Mouse (Mus musculus) kidney, adult 11 months (tissue): ENCODE measurements around the gene Cd300ld4.
A peak's percentile ranks its signal among the peaks of the same experiment; 100 is the strongest.
"Not testable (repeated sequence)": the region's sequence is repeated elsewhere in the genome, so short reads cannot be mapped to it uniquely, and the experiment has no call there.

Source experiments
- DNase-seq: peaks from one replicate; pipeline ENCODE4 v3.0.0; 2022

Gene Cd300ld4

GRCm38 (mm10) chr11:115026912-115027311 lies at the start of gene Cd300ld4:
Gene Cd300ld4, minus strand, starts transcription at chr11:115027012.
- not testable (repeated sequence) for DNase-seq

- DNase-seq: no peak
These were observed 49.0 kb upstream of the Cd300ld4 start for GRCm38 (mm10) chr11:115075859-115076258.

- DNase-seq: no peak
These were observed 48.6 kb upstream of the Cd300ld4 start for GRCm38 (mm10) chr11:115075407-115075806.

- no peak for DNase-seq
These were observed 46.2 kb upstream of the Cd300ld4 start for GRCm38 (mm10) chr11:115073002-115073401.

GRCm38 (mm10) chr11:115071631-115072294 lies 45.0 kb upstream of the Cd300ld4 start:
- DNase-seq: peak; percentile 55

GRCm38 (mm10) chr11:115071015-115071551 lies 44.3 kb upstream of the Cd300ld4 start:
- DNase-seq: no peak

- no peak for DNase-seq
These were observed 40.0 kb upstream of the Cd300ld4 start for GRCm38 (mm10) chr11:115066768-115067167.

GRCm38 (mm10) chr11:115062077-115062476 lies 35.3 kb upstream of the Cd300ld4 start, which contains the start of gene Cd300e:
Gene Cd300e, minus strand, starts transcription at chr11:115062177.
- no peak for DNase-seq

- no peak for DNase-seq
These were observed 33.0 kb upstream of the Cd300ld4 start for GRCm38 (mm10) chr11:115059797-115060196.

- no peak for DNase-seq
These were observed 31.9 kb upstream of the Cd300ld4 start for GRCm38 (mm10) chr11:115058701-115059100.

GRCm38 (mm10) chr11:115054537-115054936 lies 27.7 kb upstream of the Cd300ld4 start:
- no peak for DNase-seq

GRCm38 (mm10) chr11:115052991-115053390 lies 26.2 kb upstream of the Cd300ld4 start:
- DNase-seq: no peak

GRCm38 (mm10) chr11:115052206-115052605 lies 25.4 kb upstream of the Cd300ld4 start:
- peak; percentile 9 for DNase-seq

GRCm38 (mm10) chr11:115049282-115049895 lies 22.6 kb upstream of the Cd300ld4 start:
- no peak for DNase-seq

GRCm38 (mm10) chr11:115048259-115048658 lies 21.4 kb upstream of the Cd300ld4 start, which contains the start of gene Cd300ld3:
Gene Cd300ld3, minus strand, starts transcription at chr11:115048409.
- DNase-seq: no peak

GRCm38 (mm10) chr11:115037669-115038068 lies 10.9 kb upstream of the Cd300ld4 start, which contains the start of gene Cd300ld5:
Gene Cd300ld5, minus strand, starts transcription at chr11:115037769.
- not testable (repeated sequence) for DNase-seq

GRCm38 (mm10) chr11:115016093-115016492 lies 10.7 kb downstream of the Cd300ld4 start, which contains the start of gene Cd300ld2:
Gene Cd300ld2, minus strand, starts transcription at chr11:115016193.
- not testable (repeated sequence) for DNase-seq

GRCm38 (mm10) chr11:115004070-115004469 lies 22.7 kb downstream of the Cd300ld4 start:
- DNase-seq: no peak

GRCm38 (mm10) chr11:115001474-115002040 lies 25.3 kb downstream of the Cd300ld4 start, which contains the start of gene Cd300c2:
Gene Cd300c2, minus strand, starts transcription at chr11:115001880.
- no peak for DNase-seq

GRCm38 (mm10) chr11:114989793-114990192 lies 37.0 kb downstream of the Cd300ld4 start, which contains the start of gene Cd300ld:
Gene Cd300ld, minus strand, starts transcription at chr11:114989922.
- DNase-seq: no peak

- no peak for DNase-seq
These were observed 44.9 kb downstream of the Cd300ld4 start for GRCm38 (mm10) chr11:114981866-114982265.

GRCm38 (mm10) chr11:114972726-114973125 lies 54.1 kb downstream of the Cd300ld4 start:
- no peak for DNase-seq
